Mouse (Mus musculus) hematopoietic stem cell, adult 5-6 weeks (primary cell): ENCODE results near the gene Orai2. TPM values are rescaled to one million over a fixed set of nuclear protein-coding genes. Genes with fewer than 3 reads are reported as not detected.
"Not testable (repeated sequence)": the region's sequence is repeated elsewhere in the genome, so short reads cannot be mapped to it uniquely, and the experiment has no call there.

Source experiments
- ATAC-seq, 2 experiments: fragments of 125-278 bp in 1 of 2; replicated peaks in 1 of 2; 2 replicates each; pipeline ENCODE4 v1.8.0; 2016 to 2017; ENCODE audit warnings: inconsistent platforms in 2 of 2, mild to moderate bottlenecking in 2 of 2, moderate number of reproducible peaks in 2 of 2, low read depth in 1 of 2, moderate TSS enrichment in 1 of 2; ENCODE audit not compliant: low FRiP score in 2 of 2, poor library complexity in 2 of 2, severe bottlenecking in 2 of 2, insufficient read depth in 1 of 2, low TSS enrichment in 1 of 2
- total RNA-seq: library from RNA; stranded (forward); fragments of 172-1452, 232-1000 nt; gene quantifications from 2 replicates; pipeline ENCODE4 v1.2.3, GENCODE M21; 2017

Gene Orai2
- total RNA-seq, 1 experiment from 2014 or later = 25.8 TPM

DNA sequence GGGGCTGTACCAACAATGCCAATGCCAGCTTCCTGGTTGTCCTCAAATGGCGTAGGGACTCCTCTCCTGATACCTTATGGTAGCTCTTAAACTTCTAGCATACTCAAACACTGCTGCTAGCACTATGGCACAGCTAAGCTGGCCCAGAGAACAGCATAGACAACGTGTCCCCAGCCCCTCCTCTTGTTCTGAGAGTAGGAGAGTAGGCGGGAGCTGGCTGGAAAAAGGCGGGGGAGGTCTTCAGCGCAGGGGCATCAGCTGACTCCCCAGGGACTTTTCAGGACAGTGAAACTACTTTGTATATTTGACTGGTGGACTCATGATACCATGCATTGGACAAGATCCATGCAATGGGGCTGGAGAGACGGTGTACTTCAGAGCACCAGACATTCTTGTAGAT lies 11.5 kb upstream of the Orai2 start:
- no peak for ATAC-seq

DNA sequence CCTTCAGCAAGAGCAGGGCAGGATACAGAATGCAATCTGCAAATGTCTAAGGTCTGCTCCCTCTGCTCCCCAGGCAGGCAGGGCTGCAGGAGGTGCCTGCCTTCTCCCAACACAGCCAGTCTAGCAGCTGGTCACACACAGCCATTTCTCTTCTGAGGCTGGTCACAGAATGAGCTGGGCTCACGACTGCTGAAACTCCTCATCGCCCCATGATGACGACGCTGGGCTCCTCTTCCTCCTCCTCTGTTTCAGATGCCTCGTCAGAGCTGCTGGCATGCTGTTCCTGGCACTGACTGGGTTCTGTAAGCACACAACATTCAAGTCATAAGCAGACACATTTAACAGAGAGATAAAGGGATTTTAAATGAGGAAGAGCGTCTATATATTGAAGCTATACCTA lies 10.7 kb upstream of the Orai2 start:
- ATAC-seq = no peak

- ATAC-seq = peak; percentile 18 to 44; a peak in 1 of 4 replicates
Measured at GRCm38 (mm10) chr5:136179594-136179993, 9.1 kb upstream of the Orai2 start.

DNA sequence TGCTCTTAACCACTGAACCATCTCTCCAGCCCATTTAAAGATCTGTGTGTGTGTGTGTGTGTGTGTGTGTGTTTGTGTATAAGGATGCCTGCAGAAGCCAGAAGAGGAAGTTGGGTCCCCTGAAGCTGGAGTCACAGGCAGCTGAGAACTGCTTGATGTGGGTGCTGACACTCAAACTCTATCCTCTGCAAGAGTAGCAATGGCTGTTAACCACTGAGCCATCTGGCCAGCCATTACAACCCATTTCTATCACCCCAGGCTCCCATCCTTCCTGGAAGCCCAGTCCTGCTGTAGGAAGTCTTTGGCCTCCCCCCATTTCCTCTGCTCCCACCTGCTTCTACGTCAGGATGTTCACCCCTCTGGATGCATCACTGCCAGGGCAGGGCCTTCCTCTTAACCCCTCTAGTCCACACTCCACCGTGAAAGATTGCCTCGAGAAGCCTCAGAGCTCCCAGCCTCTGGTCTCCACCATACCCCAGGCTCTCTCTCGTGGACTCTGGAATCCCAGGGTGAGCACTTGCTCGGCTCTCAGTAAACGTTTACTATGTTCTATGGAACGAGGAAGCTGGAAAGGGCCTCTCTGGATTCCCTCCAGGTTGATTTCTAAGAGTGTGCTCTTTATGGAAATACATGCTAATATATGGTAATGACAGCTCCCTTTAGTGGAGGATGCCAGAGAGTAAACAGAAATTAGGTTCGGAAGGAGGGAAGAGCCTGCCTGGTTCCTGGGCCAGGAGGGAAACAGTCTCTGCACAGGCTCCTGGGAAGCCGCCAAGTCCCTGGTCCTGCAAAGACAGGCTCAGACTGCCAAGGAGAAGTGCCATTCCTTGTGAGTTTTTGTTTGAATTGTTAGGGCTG lies 3.3 kb upstream of the Orai2 start:
- peak; percentile 33 to 35; a peak in 1 of 4 replicates for ATAC-seq

DNA sequence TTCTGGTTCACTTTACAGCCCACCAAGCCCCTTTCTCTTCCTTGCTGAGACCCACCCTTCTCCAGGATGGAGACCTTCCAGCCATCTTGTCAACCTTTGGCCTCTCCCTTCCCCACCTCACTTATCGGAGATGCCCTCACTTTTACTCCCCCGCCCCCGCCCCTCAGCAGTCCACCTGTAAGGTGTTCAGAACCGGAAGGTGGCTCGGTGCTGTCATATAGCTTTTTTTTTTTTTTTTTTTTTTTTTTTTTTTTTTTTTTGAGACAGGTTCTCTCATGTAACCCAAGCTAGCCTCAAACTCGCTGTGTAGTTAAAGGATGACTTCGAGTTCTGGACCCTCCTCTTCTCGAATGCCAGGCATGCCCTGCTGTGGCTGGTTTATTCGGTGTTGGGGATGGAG lies 2.4 kb upstream of the Orai2 start:
- ATAC-seq = no peak

DNA sequence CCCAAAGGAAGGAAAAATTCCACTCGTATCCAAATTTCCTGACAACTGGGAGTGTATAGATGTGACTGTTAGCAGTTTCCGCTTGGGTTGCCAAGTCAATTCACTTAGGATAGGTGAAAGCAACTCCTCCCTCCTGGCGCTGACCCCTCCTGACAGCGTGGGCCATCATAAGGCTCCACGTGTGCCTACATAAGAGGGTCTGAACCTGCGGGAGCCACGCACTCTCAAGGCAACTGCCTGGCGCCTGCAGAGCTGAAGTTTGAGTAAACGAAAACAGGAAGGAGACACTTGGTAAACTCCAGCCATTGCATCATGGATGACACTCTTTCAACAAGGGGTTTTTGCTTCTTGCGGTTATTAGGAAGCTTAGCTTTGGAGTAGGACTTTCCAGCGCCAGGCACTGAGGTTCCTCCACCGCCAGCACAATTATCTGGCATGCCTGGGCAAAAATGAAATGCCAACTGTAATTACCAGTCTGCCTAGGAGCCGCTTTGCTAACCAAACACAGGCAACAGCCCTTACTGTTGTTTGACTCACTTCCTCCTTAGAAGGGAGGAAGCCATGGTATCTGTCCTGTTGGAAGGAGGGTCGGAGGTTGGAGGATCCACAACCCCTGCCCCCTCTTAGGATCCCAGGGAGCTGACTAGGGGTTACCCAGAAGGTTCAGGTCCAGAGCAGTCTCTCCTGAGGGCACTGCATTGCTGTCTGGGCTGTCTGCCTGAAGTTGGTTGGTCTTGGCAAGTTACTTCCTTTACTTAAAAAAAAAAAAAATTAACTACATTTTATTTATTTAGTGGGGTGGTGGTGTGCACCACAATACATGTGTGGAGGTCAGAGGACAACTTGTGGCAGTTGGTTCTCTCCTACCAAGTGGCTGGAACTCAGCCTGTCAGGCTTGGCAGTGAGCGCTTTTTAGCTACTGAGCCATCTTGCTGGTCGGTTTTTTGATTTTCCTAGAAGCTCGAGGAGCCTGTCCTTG lies 1.1 kb upstream of the Orai2 start:
- ATAC-seq = peak; percentile 34 to 53

DNA sequence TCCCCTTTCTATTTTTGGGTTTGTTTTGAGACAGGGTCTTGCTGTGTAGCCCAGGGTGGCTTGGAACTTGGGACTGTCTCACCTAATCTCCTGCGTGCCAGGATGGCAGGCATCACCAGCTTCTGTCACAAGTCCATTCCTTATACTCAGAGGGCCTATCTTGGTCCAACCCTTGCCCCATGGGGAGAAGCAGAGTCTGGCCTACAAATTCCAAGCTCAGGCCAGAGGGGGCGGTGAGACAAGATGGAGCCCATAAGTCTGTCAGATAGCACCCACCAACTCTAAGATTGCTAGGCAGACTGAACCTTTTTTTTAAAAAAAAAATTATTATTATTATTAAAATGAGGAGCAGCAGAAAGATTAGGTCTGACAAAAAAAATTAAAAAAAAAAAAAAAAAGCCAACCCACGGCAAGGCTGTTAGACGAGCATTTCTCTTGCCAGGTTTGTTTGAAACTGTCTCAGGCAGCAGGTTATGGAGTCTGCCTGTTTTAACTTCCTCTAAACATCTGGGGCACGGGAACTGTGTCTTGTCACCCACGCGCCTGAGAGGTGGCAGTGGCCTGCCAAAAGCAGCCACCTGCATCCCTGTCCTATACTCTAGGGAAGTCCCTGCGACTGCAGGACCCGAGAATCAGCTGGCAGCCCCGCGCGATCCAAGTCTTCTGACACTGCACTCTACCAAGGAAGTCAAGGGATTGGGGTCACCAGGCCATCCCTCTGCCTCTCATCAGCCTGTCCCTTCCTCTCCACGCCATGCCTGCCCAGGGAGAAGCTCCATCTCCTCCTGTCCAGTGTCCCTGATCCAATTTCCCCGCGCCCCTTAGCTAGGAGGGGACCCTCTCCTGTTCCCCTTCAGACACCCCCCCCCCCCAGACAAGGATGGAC lies 644 bp downstream of the Orai2 start:
- peak in 1 of 2 experiments; percentile 20; a peak in 2 of 4 replicates for ATAC-seq

DNA sequence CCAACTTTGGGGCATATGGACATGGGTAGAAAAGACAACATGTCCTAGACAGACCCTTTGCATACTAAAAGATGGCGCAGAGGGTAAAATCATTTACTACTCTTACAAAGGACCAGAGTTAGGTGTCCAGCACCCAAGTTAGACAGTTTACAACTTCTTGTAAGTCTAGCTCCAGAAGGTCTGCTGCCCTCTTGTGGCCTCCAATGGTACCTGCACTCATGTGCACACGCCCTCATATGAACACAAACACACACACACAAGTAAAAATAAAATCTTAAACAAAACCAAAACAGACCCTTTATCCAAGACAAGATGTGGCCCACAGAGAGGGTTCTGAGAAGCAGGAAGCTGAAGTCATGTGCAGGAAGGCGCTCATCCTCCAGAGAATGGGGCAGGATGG lies 2.4 kb downstream of the Orai2 start:
- ATAC-seq = no peak

GRCm38 (mm10) chr5:136167296-136167695 lies 3.2 kb downstream of the Orai2 start:
- no peak for ATAC-seq

DNA sequence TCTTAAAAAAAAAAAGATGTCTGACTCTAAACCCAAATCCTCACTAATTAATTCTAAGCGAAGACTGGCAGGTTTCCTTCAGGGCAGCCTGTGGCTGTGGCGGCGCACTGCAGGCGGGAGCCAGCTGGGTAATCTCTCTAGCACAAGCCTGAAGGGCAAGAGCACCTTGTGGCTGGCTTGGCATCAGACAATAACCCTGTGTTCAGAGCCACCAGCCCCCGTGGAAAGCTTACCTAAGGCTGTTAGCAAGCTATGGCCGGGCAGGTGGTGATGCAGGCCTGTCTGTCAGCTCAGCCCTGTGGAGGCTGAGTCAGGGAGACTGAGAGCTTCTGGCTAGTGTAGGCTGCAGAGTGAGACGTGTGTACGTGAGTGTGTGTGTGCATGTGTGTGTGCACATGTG lies 5.3 kb downstream of the Orai2 start:
- ATAC-seq = no peak

DNA sequence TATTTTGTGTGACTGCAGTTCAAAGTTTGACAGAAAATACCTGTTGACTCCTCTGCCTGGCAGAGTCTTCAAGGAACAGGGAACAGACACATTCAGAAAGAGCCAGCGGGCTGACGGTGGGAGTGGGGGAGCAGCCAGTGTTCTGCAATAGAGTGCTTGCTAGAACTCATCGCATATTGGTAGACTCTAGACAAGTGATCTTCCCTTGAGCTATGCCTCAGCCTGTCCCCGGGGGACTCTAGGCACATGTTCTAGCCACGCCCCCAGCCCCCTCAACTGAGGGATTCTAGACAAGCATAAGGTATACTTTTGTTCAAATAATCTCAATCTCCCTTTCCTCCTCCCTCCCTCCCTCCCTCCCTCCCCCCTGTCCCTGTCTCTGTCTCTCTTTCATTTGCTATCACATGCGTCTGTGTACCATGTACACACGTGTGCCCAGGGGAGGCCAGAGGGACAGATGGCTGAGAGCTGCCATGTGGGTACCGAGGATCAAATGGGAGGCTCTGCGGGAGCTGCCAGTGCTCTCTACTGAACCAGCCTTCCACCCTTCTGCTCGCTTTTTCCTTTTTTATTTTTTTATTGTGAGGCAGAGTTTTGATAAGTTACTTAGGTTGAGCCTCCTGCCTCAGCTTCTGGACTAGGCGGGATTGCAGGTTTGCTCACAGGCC lies 6.6 kb downstream of the Orai2 start:
- ATAC-seq = no peak

DNA sequence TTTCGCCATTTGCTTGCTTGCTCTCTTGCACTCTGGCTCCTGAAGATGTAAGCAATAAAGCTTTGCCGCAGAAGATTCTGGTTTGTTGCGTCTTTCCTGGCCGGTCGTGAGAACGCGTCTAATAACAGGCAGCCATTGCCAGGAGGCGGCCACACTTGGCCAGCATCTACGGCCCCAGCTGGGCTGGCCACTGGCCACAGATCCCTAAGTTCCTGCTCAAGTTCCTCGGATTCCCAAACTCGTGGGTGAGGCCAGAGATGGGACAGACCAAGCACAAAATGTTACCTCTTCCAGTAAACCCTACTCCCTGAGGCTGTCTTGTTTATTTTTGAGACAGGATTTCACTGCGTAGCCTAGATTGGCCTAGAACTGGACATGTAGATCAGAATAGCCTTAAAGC lies 10.4 kb downstream of the Orai2 start:
- ATAC-seq = not testable (repeated sequence)

DNA sequence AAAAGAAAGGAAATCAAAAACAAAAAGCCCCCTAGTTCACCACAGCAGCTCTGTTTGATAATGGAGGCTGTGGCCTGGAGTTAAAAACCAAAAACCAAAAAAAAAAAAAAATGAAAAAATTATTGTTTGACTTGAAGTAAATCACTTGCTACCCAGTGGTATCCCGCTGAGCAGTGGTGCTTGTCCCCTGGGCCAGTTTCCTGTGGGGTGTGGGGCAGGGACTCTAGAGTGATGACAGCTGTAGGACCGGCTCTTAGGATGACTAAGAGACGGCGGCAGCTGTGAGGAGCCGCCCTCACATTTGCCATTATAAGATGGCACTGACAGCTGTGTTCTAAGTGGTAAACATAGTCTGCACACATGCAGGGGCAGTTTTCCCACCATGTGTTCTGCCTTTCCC lies 15.1 kb downstream of the Orai2 start:
- no peak for ATAC-seq

GRCm38 (mm10) chr5:136152365-136152764 lies 18.1 kb downstream of the Orai2 start:
- ATAC-seq = no peak

DNA sequence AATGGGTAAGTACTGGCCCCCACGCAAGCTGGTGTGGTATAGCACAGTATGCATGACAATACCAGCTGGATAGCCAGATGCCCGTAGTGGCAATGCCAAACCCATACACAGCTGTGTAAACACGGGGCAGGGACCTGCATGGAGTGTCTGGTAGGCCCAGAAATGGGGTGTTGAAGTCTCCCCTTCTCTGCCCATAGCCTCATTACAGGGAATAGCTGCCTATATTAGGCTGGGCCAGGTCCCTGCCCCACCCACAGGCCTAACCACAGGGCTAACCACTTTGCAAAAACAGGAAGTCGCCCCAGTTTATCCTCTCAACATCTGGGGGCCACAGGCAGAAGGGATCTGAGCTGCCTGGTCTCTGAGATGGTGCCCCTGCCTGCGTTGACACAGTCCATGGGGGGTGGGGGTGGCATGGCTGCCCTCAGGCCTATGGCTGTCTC lies 21.4 kb downstream of the Orai2 start:
- ATAC-seq = peak; percentile 93 to 96

- no peak for ATAC-seq
Measured at GRCm38 (mm10) chr5:136147704-136148103, 22.8 kb downstream of the Orai2 start.

DNA sequence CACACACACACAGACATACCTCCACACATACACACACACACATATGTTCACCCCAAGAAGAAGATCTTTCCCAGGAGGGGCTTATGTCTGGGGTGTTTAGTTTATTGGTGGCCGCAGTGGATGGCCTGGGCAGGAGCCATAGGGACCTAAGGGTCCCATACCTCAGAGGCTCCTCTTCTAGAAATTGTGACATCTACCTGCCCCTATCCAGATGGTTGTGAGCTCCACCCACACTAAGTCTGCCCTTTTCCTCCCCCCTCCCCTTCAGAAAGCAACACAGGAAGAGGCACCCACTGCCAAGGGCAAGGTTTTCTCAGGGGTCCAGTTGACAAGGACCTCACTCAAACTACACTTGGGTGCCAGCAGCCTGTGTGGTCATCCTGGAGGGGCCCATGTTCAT lies 23.6 kb downstream of the Orai2 start:
- no peak for ATAC-seq
